Mouse (Mus musculus) adrenal gland, adult 2 months (tissue): ENCODE data around the gene Ogg1. TPM values are rescaled to one million over a fixed set of nuclear protein-coding genes. Genes with fewer than 3 reads are reported as not detected.
A peak's percentile ranks its signal among the peaks of the same experiment; 100 is the strongest.

Experiments
- DNase-seq: peaks from one replicate; pipeline ENCODE4 v3.0.0; 2021
- polyA plus RNA-seq: library from polyadenylated mRNA; depleted of rRNA; stranded (reverse); fragments of >200 nt; gene quantifications from 2 replicates; pipeline ENCODE4 v1.2.3, GENCODE M21; 2012; rRNA removed
- total RNA-seq, 2 experiments: library from RNA; stranded (reverse); gene quantifications; 2 replicates each; pipeline ENCODE4 v1.2.3; 2021

The Ogg1 gene
- total and polyA plus RNA-seq, 3 experiments, result 10.5 to 22.3 (median 16.4) TPM

DNA sequence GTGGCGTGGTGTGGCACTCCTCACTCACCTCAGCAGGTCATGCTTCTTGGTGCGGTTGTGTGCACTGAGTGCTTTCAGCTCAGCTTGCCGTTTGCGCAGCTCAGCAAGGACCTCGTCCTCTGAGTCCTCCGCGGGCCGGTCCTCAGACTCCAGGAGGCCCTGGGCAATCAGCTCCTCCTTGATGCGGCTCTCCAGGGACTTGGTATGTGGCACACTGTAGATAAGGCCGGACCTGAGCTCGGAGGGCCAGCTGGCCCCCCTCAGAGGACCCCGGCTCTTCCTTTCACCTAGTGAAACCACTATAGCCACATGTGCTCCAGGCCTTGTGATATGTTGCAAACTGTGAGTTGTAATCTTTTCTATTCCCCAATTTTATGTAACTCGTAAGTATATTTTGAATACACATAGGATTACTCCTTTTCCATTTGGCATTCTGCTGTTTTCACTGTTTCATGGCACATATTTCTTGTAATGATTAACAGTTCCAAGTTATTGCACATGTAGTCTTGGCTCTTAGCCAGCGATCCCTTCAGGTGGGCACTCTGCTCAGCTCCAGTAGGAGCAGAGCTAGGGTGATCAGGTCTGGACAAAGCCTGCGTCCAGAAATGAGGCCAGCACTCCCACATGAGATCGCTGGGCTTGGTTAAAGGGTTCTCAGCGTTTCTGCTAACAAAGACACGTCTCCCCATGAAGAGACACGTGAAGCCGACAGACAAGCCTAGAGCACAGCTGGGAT, 43.6 kb downstream of the Ogg1 start:
- DNase-seq, result no peak

DNA sequence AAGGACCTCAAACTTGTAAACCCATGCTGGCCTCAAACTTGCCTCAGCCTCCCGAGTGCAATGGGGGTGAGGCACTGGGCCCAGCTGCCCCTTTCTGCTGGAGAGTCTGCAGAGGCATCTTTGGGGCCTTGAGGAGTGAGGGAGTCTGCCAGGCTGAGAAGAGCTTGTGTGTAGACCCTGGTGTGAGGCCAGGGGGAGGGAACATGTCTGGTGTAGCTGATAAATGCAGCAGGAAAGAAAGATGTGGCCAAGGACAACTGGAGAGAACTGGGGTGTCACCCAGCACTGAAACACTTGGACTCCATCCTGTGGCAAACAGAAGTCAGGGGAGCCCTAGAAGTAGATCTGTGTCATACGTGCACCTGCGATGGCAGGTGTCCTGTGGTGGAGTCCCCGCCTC, 46.7 kb downstream of the Ogg1 start:
- DNase-seq, result peak; percentile 39

DNA sequence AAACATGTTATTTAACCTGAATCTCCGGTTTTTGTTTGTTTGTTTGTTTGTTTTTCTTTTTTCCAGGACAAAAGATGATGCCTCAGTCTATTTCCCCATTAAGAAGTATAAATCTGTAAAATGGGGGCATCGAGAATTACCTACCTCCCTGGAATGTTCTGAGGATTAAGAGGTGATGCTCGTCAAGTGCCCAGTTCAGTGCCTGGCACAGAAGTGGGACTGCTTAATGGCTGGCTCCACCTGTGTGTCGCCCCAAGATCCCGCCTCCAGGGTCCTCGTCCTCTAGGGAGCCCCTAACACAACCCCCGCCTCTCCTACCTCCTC, 50.4 kb downstream of the Ogg1 start:
- no peak for DNase-seq

DNA sequence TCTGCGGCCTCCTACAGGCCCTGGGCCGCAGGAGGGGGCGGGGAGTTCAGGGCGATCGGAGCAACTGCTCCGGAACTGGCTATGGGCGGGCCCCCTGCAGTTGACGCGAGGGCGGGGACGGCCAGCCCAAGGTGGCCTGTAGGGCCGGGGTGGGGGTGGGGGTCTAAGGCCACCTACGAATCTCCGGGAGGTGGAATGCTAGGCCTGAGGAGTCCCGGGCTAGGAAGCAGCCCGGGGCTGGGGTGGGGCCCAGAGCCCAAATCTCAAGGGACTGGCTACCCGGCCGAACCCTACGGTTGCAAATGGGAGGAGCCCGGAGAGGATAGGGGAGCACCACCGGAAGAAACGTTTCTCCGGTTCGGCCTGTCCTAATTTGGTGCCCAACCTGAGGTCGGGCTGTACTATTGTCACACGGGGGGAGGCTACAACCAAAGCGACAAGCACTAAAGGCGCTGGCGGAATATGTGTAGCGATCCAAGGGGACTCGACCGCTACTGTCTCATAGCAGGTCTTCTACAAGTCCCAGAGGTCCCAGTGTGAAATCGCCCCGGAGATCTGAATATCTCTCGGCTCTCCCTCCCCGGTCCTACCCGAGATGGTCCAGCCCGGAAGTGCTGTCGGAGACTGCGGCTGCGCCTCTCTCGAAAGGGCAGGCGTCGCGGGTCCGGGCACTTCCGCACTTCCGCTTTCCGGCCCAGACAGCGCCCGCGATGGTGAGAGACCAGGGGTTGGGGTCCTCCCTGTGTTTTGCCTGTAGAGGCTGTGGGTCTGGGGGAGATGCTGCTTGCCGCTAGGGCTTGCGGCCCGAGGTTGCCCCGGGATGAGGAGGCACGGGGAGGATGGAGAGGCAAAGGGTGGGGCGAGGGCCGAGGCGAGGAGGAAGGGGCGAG, 51.0 kb downstream of the Ogg1 start, which contains the start of the genes Tada3 and Arpc4:
Gene Tada3 (minus strand): TSS at position 388 of the 890 bp plus-strand sequence.
Gene Arpc4 (plus strand): TSS at position 620 of the 890 bp plus-strand sequence.
- peak; percentile 95 for DNase-seq

GRCm38 (mm10) chr6:113379246-113379645, 52.5 kb downstream of the Ogg1 start:
- DNase-seq, result no peak

GRCm38 (mm10) chr6:113380480-113380879, 53.7 kb downstream of the Ogg1 start:
- DNase-seq, result no peak

DNA sequence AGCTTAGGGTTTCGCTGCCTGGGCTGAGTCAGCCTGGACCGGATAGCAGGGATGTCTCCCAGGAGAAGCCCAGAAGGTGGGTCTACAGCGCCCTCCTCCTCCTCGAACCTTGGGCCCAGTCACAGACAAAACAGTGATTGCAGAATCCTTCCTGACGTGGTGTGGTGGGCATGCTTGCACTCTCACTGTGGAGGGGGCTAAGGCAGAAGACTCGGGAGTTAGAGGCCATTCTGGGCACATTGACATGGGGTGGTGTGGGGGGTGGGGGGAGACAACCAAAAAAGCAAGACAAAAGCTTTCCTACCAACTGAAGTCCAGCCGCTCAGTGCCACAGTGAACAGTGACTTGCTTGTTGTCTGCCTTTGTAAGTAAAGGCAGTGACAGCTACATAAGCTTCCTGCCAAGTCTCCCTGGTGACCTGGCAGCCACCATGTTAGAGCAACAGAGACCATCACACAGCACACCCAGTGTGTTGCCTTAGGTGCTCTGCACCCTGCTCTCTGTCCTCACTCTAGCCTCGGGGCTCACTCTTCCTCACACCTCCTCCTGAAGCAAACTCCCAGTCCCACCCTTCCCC, 57.7 kb downstream of the Ogg1 start:
- DNase-seq, result no peak

Other genes starting within 250 kb of the Ogg1 start
- gene Setd5, start 249.6 kb upstream of the Ogg1 start, total RNA-seq, result 10 to 100 TPM; 72.0 to 96.9 TPM
- 22.8 and 24.3 TPM in 2 replicates for gene Setd5, start 249.6 kb upstream of the Ogg1 start, polyA plus RNA-seq
- gene Lhfpl4, start 131.6 kb upstream of the Ogg1 start, total RNA-seq, result 1 to 10 TPM; 2.3 to 5.4 TPM
- gene Lhfpl4, start 131.6 kb upstream of the Ogg1 start, polyA plus RNA-seq, result 3.8 and 5.5 TPM in 2 replicates
- 10 to 100 TPM; 14.8 to 23.8 TPM for gene Mtmr14, start 89.1 kb upstream of the Ogg1 start, total RNA-seq
- 46.7 and 47.1 TPM in 2 replicates for gene Mtmr14, start 89.1 kb upstream of the Ogg1 start, polyA plus RNA-seq
- 1 to 10 TPM; 2.8 to 3.4 TPM for gene Cpne9, start 44.7 kb upstream of the Ogg1 start, total RNA-seq
- gene Cpne9, start 44.7 kb upstream of the Ogg1 start, polyA plus RNA-seq, result 2.2 and 7.4 TPM in 2 replicates
- gene Brpf1, start 19.8 kb upstream of the Ogg1 start, total RNA-seq, result 10 to 100 TPM; 23.8 to 24.2 TPM
- gene Brpf1, start 19.8 kb upstream of the Ogg1 start, polyA plus RNA-seq, result 14.3 and 15.1 TPM in 2 replicates
- 10 to 100 TPM; 49.0 to 58.3 TPM for gene Camk1, start 17.0 kb downstream of the Ogg1 start, total RNA-seq
- gene Camk1, start 17.0 kb downstream of the Ogg1 start, polyA plus RNA-seq, result 56.7 and 69.9 TPM in 2 replicates
- 10 to 100 TPM; 35.1 to 47.0 TPM for gene Tada3, start 50.9 kb downstream of the Ogg1 start, total RNA-seq
- gene Tada3, start 50.9 kb downstream of the Ogg1 start, polyA plus RNA-seq, result 32.4 and 34.5 TPM in 2 replicates
- 100 to 1,000 TPM; 175 to 211 TPM for gene Arpc4, start 51.1 kb downstream of the Ogg1 start, total RNA-seq
- gene Arpc4, start 51.1 kb downstream of the Ogg1 start, polyA plus RNA-seq, result 61.0 and 62.3 TPM in 2 replicates
- gene Ttll3, start 62.3 kb downstream of the Ogg1 start, total RNA-seq, result 1 to 10 TPM; 2.1 to 3.5 TPM
- 5.8 and 7.0 TPM in 2 replicates for gene Ttll3, start 62.3 kb downstream of the Ogg1 start, polyA plus RNA-seq
- 1 to 10 TPM; 9.1 to 9.2 TPM for gene Rpusd3, start 92.4 kb downstream of the Ogg1 start, total RNA-seq
- gene Rpusd3, start 92.4 kb downstream of the Ogg1 start, polyA plus RNA-seq, result 65.5 and 102 TPM in 2 replicates
- gene Cidec, start 108.8 kb downstream of the Ogg1 start, total RNA-seq, result 100 to 1,000 TPM; 354 to 980 TPM
- 514 and 896 TPM in 2 replicates for gene Cidec, start 108.8 kb downstream of the Ogg1 start, polyA plus RNA-seq
- gene Jagn1, start 115.6 kb downstream of the Ogg1 start, total RNA-seq, result 10 to 100 TPM; 50.5 TPM
- gene Jagn1, start 115.6 kb downstream of the Ogg1 start, polyA plus RNA-seq, result 49.5 and 64.3 TPM in 2 replicates
- 1 to 10 TPM; 1.1 to 1.9 TPM for gene Il17re, start 131.5 kb downstream of the Ogg1 start, total RNA-seq
- gene Il17re, start 131.5 kb downstream of the Ogg1 start, polyA plus RNA-seq, result 4.0 TPM in 2 replicates
- gene Il17rc, start 144.5 kb downstream of the Ogg1 start, total RNA-seq, result 10 to 100 TPM; 17.0 to 22.0 TPM
- gene Il17rc, start 144.5 kb downstream of the Ogg1 start, polyA plus RNA-seq, result 90.8 and 103 TPM in 2 replicates
- 10 to 100 TPM; 44.7 to 58.5 TPM for gene Creld1, start 156.3 kb downstream of the Ogg1 start, total RNA-seq
- 30.0 and 31.1 TPM in 2 replicates for gene Creld1, start 156.3 kb downstream of the Ogg1 start, polyA plus RNA-seq
- gene Prrt3, start 175.0 kb downstream of the Ogg1 start, total RNA-seq, result under 1 TPM; 0.09 to 0.21 TPM
- 0.32 and 0.33 TPM in 2 replicates for gene Prrt3, start 175.0 kb downstream of the Ogg1 start, polyA plus RNA-seq
- gene Emc3, start 204.7 kb downstream of the Ogg1 start, total RNA-seq, result 100 to 1,000 TPM in 1 of 2 experiments, 10 to 100 TPM in 1; 99.9 to 116 TPM
- gene Emc3, start 204.7 kb downstream of the Ogg1 start, polyA plus RNA-seq, result 44.9 and 53.6 TPM in 2 replicates
- gene Fancd2, start 204.7 kb downstream of the Ogg1 start, total RNA-seq, result under 1 TPM; 0.41 to 0.72 TPM
- gene Fancd2, start 204.7 kb downstream of the Ogg1 start, polyA plus RNA-seq, result 0.17 and 1.2 TPM in 2 replicates